Mouse (Mus musculus): ENCODE results near the gene Chrm3.

GRCm38 (mm10) chr13:9866161-9866560 lies 494.5 kb downstream of the Chrm3 start:
- TF ChIP-seq CTCF (IDR thresholded peaks at IDR 0.05; ENCODE audit: extremely low read depth, insufficient read depth, low read length) (no peak), POLR2A (IDR thresholded peaks at IDR 0.05; ENCODE audit: extremely low read depth, insufficient read depth, low read length) (no peak)
